Mouse (Mus musculus) cerebellum, adult (tissue): ENCODE results near the gene Ppp1r37.

Experiments used
- ATAC-seq: cut with Nextera tagmentation; 2 replicates; pipeline ENCODE4 v1.9.2; 2017; ENCODE audit warnings: mild to moderate bottlenecking, moderate library complexity, mixed read lengths; ENCODE audit not compliant: insufficient number of reproducible peaks, low FRiP score, low TSS enrichment

Gene Ppp1r37

DNA sequence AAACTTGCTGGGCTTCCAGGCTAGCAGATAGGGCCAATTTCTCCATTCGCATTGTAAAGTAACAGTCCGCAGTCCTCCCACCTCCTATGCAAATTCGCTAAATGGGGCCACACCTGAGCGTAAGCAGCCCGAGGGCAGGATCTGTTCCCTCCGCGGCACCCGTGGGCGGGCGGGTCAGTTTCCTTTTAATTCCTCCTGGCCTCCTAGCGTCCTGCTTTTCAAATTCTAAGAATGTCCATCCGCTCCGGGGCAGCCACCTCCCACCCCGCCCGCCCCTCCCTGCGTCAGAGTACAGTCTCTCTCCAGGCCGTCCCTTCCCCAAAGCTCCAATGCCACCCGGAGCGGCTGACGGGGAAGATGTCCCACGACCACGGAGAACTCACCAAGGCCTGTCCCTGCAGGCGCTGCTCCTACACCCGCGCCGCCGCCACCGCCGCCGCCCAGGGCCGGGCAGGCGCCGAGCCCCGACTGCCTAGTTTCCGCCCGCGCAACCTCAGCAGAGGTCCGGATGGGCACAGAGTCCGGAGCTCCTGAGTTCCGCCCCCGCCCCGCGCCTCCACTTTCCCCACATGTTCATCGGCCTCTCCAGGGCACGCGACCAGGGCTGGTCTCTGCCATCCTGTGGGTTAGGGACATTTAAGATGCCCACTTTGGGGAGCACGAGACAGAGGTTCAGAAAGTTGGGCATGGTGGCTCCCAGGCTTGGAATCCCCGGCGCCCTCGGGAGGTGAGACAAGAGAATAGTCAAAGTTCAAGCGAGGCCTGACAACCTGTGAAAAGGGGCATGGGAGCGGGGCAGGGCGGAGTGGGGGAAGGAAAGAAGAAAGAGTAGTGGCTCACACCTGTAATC is 10.3 kb upstream of the Ppp1r37 start:
- ATAC-seq, result peak; percentile 60; the same call in 1 of the 2 replicates

GRCm38 (mm10) chr7:19569647-19570046 is 6.8 kb upstream of the Ppp1r37 start:
- no peak for ATAC-seq

DNA sequence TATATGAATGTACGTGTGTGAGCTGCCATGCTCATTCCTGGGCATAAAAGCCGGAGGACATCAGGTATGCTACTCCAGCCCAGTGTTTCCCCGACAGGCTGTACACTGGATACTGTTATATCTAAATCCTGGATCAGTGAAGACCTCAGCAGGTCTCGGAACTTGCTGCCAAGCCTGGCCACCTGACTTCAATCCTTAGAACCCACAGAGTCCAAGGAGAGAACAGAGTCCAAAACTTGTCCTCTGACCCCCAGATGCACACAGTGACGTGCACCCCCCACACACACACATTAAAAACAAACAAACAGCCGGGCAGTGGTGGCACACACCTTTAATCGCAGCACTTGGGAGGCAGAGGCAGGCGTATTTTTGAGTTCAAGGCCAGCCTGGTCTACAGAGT is 4.5 kb upstream of the Ppp1r37 start:
- ATAC-seq, result no peak

- ATAC-seq, result no peak
Observed at GRCm38 (mm10) chr7:19565803-19566202, 2.9 kb upstream of the Ppp1r37 start.

GRCm38 (mm10) chr7:19564455-19564854 is 1.6 kb upstream of the Ppp1r37 start:
- ATAC-seq, result no peak

DNA sequence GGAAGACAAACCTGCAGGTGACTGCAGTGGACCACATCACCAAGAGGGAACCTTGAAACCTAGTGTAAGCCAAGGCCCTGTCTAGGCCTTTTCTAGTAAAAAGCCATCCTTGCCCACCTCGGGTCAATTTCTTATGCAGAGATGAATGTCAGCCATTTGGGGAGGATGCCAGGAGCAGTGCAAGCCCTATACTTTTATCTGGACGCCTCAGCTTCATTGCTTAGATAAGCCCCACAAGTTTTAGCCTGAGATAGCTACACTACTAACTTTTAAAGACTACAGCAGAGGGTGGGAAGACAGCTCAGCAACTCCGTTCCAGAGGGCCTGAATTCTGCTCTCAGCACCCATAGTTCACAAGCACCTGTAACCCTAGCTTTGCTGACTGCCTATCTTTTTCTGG is 1.0 kb upstream of the Ppp1r37 start:
- ATAC-seq, result no peak

DNA sequence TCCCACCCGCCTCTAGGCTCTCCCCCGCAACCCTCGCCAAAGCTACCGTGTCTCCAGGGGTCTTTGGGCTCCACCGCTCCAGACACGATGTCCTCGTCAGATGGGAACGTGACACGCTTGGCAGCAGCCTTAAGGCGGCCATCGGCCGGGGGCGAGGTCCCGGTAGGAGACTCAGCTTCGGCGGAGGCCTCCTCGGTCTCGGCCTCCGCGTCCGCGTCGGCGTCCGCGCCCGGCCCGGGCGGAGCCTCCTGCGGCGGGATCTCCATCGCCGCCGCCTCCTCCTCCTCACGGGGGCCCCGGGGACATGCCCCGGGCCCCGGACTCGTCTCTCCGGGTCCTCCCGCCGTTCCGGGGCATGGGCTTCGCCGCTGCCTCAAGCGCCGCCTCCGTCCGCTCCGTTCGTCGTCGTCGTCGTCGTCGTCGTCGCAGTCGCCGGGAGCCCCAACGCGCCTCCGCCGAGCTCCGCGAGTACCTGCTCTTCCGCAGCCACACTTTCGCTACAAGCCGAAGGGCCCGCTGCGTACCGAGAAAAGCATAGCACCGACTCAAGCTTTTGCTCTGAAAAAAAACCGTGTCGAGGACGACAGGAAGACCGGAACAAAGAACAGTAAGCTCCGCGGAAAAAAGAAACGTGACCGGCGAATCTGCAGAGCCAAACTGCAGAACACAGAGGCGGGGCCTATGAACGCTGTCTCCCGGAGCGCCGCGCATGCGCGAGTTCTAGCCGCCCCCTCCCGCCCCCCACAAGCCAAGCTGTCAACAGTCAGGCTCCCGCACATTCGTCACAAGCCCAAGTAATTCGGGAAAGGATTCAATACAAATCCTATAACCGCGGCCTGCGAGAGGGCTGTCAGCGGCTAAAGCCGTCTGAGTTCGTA is 872 bp downstream of the Ppp1r37 start:
- ATAC-seq, result peak; percentile 73

DNA sequence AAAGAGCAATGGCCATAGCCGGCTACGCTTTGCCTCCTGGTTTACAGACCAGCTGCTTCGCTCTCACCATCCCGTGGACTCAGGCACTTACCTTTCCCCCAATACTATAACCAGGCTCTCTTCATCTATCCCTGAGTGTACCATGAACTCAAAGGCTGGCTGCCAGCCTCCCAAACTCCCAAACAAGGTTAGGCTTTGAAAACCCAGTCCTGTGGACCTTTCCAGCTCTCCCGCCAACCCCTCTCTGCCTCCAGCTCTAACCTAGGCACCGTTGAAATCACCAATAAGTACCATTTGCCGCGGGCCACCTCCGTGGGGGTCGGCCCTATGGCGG is 1.5 kb downstream of the Ppp1r37 start:
- ATAC-seq, result no peak

- no peak for ATAC-seq
Observed at GRCm38 (mm10) chr7:19560491-19561260, 2.2 kb downstream of the Ppp1r37 start.

DNA sequence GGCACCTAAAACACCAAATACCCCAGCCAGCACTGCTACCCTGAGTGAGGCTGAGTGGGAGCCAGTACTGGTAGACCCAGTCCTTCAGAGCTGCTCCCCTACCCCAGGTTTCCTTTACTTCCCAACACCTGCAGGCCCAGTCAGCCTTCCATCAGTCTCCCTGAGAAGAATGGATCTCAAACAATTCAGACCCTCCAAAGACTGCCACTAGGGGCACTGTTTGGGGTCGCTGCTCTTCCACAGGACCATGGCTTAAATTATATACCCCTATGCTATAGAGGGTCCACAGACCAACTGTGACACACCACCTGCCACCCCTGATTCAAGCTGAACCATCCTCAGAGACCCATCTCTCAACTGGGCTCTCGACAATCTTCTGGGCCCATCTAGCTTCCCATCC is 3.9 kb downstream of the Ppp1r37 start:
- ATAC-seq, result no peak

GRCm38 (mm10) chr7:19557982-19558900 is 4.6 kb downstream of the Ppp1r37 start:
- no peak for ATAC-seq

DNA sequence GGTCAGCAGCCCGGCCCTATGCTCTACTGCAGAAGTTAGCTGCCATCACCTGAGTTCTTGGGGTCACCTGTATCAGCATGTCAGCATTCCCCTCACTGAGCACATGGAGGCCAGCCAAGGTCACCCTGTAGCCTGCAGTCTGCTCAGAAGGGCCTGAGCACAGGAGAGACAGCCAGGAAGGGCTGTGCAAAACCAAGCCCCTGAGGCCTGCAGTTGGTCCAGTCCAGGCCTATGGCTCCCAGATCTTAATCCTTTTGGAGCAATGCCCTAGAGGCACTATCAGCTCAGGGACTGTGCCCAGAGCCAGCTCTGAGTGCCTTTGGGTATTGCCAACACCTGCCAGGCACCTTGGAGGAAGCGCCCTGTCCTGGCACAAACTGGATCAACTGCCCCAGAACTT is 5.8 kb downstream of the Ppp1r37 start:
- ATAC-seq, result no peak

DNA sequence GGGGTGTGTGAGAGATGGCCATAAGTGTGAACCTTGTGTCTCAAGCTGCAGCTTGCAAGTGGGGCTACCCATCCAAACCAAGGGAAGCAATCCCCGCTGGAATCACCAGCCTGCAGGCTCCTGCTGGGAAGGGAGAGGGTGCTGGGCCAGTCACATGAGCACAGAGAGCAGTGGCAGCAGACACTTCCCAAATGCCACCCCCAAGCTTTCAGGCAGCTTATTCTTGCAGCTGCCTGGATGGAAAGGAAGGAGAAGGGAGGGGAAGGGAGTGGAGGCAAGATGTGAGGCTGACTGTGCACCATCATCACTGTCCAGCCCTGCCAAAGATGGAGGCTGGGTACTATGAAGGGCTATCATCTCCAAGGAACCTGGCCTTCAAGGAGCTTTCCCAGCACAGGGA is 8.7 kb downstream of the Ppp1r37 start:
- ATAC-seq, result no peak

- ATAC-seq, result no peak
Observed at GRCm38 (mm10) chr7:19552443-19552842, 10.4 kb downstream of the Ppp1r37 start.

DNA sequence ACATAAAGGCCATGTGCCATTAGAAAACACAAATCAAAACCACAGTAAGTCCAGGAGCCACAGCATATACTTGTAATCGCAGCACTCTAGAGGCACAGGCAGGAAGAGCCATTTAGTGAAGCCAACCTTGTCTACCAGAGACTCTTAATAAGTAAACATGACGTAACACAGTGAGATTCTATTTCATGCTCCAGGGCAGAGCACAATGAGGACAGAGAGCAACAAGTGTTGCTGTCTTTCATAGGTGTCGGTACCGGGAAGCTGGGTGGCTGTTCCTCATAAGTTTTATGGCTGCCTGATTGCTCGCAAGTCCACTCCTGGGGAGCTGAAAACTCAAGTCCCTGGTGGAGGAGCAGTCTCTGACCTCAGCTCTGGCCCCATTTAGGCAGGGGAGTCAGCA is 11.2 kb downstream of the Ppp1r37 start:
- no peak for ATAC-seq

- ATAC-seq, result no peak
Observed at GRCm38 (mm10) chr7:19549394-19549793, 13.5 kb downstream of the Ppp1r37 start.

- no peak for ATAC-seq
Observed at GRCm38 (mm10) chr7:19547344-19547969, 15.4 kb downstream of the Ppp1r37 start.

- no peak for ATAC-seq
Observed at GRCm38 (mm10) chr7:19546007-19546406, 16.9 kb downstream of the Ppp1r37 start.

DNA sequence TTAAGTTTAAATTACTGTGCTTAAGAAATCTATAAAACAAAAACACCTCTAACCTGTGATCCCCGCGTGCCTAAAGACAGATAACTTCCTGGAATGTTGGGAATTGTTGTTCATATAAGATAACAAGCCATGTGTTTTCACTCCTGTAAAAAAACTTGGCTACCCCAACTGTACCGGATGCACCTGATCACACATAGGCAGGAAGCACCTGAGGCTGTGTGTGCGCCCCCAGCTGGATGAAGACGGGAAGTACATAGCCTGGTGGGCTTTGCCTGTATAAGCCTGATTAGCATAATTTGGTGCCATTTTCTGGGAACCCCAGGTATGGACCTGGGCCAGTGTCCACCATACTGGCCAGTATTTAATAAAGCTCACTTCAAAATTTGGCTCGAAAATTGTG is 19.3 kb downstream of the Ppp1r37 start:
- no peak for ATAC-seq
